Mouse (Mus musculus) testis, adult 2 months (tissue): ENCODE results near the gene Lamtor4. TPM values are rescaled to one million over a fixed set of nuclear protein-coding genes. Genes with fewer than 3 reads are reported as not detected.

Source experiments
- H3K27ac ChIP-seq: fragments of 200-500 bp; 2 replicates; pipeline ENCODE4 v1.5.1; 2012; ENCODE audit warnings: low read depth, low read length; ENCODE audit not compliant: control insufficient read depth, insufficient read depth
- H3K27me3 ChIP-seq: fragments of 200-500 bp; 2 replicates; pipeline ENCODE4 v1.6.1; 2012; ENCODE audit warnings: mild to moderate bottlenecking, low read length, moderate library complexity; ENCODE audit not compliant: control insufficient read depth, insufficient read depth
- H3K36me3 ChIP-seq: fragments of 200-500 bp; 2 replicates; pipeline ENCODE4 v1.6.1; 2012; ENCODE audit warnings: mild to moderate bottlenecking, low read length; ENCODE audit not compliant: control insufficient read depth, insufficient read depth
- H3K4me1 ChIP-seq: fragments of 200-500 bp; 2 replicates; pipeline ENCODE4 v1.6.1; 2012; ENCODE audit warnings: low read length; ENCODE audit not compliant: control insufficient read depth, insufficient read depth
- H3K4me3 ChIP-seq: fragments of 200-500 bp; 2 replicates; pipeline ENCODE4 v1.5.1; 2012; ENCODE audit warnings: low read depth, mild to moderate bottlenecking, low read length, moderate library complexity, mixed read lengths; ENCODE audit not compliant: control insufficient read depth
- CTCF ChIP-seq: fragments of 200-500 bp; IDR thresholded peaks from 2 replicates; pipeline ENCODE4 v1.5.1; 2012; ENCODE audit warnings: low read depth, mild to moderate bottlenecking, inconsistent platforms, low read length, moderate library complexity; ENCODE audit not compliant: control insufficient read depth, insufficient read depth, insufficient replicate concordance
- POLR2A ChIP-seq: fragments of 200-500 bp; IDR thresholded peaks from 2 replicates; pipeline ENCODE4 v1.6.1; 2012; ENCODE audit warnings: low read depth, mild to moderate bottlenecking, inconsistent platforms, low read length, moderate library complexity; ENCODE audit not compliant: control insufficient read depth
- polyA plus RNA-seq: library from polyadenylated mRNA; depleted of rRNA; stranded (reverse); fragments of >200 nt; gene quantifications from 2 replicates; pipeline ENCODE4 v1.2.3, GENCODE M21; 2012

Lamtor4 gene
- polyA plus RNA-seq, 1 experiment, result 23.2 TPM

DNA sequence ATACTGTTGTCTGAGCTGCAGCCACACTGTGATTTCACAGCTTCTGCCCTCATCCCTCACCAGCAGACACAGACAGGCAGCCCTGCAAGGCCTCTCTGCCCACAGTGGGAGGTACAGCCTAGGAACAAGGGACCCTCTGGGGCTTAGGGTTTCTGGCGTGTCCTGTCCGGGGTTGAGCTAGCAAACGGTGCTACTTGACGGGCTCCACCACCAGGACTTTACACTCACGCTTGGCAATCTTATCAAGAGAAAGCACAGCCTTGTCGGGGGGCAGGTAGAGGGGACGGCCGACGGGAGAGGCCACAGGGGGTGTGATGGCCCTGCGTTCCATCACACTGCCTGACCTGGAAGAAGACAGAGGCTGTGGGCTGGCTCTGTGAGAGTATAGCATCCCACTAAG is 4.8 kb downstream of the Lamtor4 start:
- H3K27ac ChIP-seq, result no peak overlapping the region
- no peak overlapping the region for H3K4me3 ChIP-seq
- H3K36me3 ChIP-seq, result peaks cover 3% of the 10 kb centered on the region
- H3K4me1 ChIP-seq, result peaks cover 15% of the 10 kb centered on the region
- H3K27me3 ChIP-seq, result no peaks in the 10 kb centered on the region
- no peak for TF ChIP-seq CTCF
- no peak for TF ChIP-seq POLR2A

DNA sequence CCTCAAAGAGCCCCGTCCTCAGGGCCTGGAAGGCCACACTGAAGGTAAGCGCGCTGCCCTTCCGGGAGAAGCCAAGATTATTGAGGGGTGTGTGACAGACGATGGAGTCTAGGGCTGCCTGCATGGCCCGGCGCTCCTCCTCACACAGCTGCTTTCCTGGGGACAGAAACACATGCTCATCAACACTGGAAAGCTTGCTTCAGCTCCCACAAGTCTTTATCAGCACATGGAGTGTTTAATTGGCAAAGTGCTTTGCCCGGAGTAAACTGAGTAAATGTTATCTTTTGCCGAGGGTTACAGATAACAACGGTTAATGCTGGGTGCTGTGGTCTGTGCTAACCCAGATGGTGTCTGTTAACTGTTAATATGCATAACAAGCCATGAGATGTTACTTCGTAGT is 5.6 kb downstream of the Lamtor4 start:
- no peak overlapping the region for H3K27ac ChIP-seq
- no peak overlapping the region for H3K4me3 ChIP-seq
- no peak for TF ChIP-seq CTCF
- TF ChIP-seq POLR2A, result no peak
- H3K36me3 ChIP-seq, result peaks cover 3% of the 10 kb centered on the region
- H3K4me1 ChIP-seq, result peaks cover 13% of the 10 kb centered on the region
- H3K27me3 ChIP-seq, result no peaks in the 10 kb centered on the region

DNA sequence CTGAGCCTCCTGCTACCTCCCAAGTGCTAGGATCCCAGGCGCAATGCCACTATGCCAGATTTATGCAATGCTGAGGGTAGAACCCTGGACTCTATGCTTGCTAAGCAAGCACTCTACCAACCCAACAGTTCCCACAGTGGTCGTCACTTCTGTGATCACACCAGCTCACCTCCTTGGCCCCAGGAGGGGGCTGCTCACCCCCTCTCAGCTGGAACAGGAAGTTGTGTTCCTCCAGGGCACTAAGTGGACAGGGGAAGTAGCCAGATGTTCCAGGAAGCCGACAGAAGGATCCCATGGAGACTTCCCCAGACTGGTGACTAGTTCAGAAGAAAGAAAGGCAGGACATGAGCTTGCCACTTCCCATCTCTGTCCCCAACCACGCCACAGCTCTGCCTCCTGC is 6.7 kb downstream of the Lamtor4 start:
- Histone ChIP-seq H3K4me3 (no peak overlapping the region), H3K36me3 (peaks cover 3% of the 10 kb centered on the region), H3K27ac (no peak overlapping the region), H3K4me1 (peaks cover 8% of the 10 kb centered on the region), H3K27me3 (no peaks in the 10 kb centered on the region)
- no peak for TF ChIP-seq CTCF

DNA sequence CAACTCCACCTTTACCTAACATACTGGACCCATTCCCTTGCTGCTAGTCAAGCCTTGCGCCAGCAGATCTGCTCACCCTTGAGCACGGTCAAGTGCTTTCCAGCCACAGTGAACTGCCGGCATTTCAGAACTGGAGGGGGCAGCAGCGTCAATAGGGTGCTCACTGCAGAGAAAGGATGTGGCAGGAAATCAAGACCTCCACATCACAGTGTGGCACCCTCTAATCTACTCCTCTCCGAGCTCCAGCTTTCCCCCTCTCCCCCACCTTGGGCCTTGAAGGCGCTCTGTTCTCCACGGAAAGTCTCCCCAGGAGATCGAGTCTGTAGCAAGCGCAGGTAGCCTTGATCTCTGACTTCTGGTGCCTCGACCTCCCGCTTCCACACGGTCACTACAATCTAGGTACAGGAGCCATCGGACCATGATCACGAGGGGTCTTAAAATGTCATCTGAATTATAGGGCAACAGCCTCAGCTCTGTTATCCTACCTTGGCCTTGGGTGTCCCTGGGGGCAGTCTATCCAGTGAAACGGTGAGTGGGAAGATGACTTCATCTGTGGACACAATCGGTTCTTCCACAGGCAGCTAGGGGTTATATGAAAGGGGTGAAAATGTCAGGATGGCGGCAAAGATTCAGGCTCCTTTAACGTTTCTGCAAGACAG is 7.4 kb downstream of the Lamtor4 start:
- Histone ChIP-seq H3K27ac (no peak overlapping the region), H3K4me3 (peak overlapping the region; percentile 95), H3K4me1 (peaks cover 8% of the 10 kb centered on the region), H3K36me3 (peaks cover 3% of the 10 kb centered on the region), H3K27me3 (no peaks in the 10 kb centered on the region)
- TF ChIP-seq POLR2A (no peak), CTCF (no peak)

DNA sequence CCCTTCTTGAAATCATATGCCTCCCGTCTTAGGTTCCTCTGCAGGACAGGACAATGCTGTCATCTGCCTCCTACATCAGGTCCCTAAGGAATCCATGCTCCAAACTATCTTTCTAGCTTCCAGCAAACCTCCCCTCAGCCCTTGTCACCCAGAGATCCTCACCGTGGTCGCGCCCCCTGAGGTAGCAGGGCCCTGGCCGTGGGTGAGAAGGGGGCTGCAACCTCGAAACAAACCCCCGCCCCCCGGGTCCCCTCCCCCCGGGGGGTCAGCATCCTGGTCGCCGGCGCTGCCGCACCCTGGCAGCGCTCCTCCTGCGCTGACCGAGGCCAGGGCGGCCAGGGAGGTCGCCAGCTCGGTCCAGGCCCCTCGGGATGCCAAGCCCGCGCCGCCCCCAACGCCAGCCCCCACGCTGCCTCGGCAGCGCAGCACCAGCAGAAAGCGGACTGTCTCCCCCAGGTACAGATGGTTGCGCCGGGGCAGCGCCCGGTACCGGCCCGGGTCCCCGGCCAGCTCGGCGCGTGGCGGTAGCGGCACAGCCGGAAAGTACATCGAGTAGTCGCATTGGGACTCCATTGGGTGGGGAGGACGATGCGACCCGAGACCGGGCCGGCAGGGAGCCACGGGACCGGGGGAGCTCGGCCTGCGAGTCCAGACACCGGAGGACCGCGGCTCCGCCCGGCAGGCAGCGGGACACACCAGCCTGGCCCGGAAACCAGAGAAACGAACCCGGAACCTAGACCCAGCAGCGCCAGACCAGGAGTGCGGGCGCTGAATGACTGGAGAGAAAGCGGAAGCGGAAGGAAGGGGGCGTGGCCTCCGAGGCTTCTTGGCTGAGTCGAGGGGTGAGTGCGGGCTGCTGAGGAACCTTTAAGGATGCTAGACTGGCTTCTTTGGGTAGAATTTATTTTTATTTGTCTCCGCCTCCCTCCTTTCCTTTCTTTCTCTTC is 8.3 kb downstream of the Lamtor4 start, which contains the start of gene BC037034:
Gene BC037034 (minus strand): TSS at position 774 of the 947 bp plus-strand sequence.
- peak within 1 kb of the TSS; percentile 51 for H3K27ac ChIP-seq
- peaks cover 8% of the 10 kb centered on the region for H3K4me1 ChIP-seq
- peak; percentile 84 for TF ChIP-seq POLR2A
- TF ChIP-seq CTCF, result no peak
- no peaks in the 10 kb centered on the region for H3K27me3 ChIP-seq
- peaks cover 3% of the 10 kb centered on the region for H3K36me3 ChIP-seq
- peak within 1 kb of the TSS; percentile 95 for H3K4me3 ChIP-seq

DNA sequence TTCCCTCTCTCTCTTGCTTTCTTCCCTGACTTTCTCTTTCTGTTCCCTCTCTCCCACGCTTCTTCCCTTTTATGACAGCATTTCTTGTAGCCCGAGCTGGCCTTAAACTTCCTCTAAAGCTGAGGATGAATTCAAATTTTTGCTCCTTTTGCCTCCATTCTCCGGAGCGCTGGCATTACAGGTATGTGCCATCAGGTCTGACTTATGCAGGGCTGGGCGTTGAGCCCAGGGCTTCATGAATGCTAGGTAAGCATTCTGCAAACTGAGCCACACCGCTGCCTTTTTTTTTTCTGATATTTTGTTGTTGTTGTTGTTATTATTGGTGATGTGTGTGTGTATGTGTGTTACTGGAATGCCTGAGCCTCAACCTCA is 8.9 kb downstream of the Lamtor4 start:
- H3K27me3 ChIP-seq, result no peaks in the 10 kb centered on the region
- peaks cover 3% of the 10 kb centered on the region for H3K36me3 ChIP-seq
- peaks cover 8% of the 10 kb centered on the region for H3K4me1 ChIP-seq
- TF ChIP-seq POLR2A (no peak), CTCF (no peak)
- H3K4me3 ChIP-seq, result peak overlapping the region; percentile 95
- peak overlapping the region; percentile 10 for H3K27ac ChIP-seq

DNA sequence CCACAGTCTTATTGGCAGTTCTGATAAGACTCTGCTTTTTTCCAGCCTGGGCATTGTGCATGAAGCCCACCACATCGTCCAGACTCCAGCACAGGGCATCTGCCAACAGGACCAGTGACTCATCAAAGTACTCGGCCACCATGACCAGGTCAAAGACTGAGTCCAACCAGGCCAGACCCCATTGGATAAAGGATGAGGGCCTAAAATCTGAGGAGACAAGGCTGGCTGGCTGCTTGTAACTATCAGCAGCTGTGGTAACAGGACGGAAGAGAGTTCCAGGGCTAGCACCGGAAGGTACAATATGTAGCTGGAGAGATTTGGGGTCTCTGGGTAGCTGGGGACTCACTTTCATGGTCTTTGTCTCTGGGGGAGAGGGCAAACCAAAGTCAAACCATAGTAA is 10.4 kb downstream of the Lamtor4 start:
- Histone ChIP-seq H3K4me1 (peaks cover 8% of the 10 kb centered on the region), H3K27ac (no peak overlapping the region), H3K36me3 (peaks cover 3% of the 10 kb centered on the region), H3K27me3 (no peaks in the 10 kb centered on the region), H3K4me3 (no peak overlapping the region)
- TF ChIP-seq CTCF, result no peak
- TF ChIP-seq POLR2A, result no peak
